Mouse (Mus musculus) fat pad, adult 2 months (tissue): ENCODE results near the gene Mgat4b.
A peak's percentile ranks its signal among the peaks of the same experiment; 100 is the strongest.

Experiments used
- DNase-seq: peaks from one replicate; pipeline ENCODE4 v3.0.0-alpha.2; 2011; ENCODE audit warnings: low read depth, low spot score; ENCODE audit errors: extremely low read depth

Gene Mgat4b

DNA sequence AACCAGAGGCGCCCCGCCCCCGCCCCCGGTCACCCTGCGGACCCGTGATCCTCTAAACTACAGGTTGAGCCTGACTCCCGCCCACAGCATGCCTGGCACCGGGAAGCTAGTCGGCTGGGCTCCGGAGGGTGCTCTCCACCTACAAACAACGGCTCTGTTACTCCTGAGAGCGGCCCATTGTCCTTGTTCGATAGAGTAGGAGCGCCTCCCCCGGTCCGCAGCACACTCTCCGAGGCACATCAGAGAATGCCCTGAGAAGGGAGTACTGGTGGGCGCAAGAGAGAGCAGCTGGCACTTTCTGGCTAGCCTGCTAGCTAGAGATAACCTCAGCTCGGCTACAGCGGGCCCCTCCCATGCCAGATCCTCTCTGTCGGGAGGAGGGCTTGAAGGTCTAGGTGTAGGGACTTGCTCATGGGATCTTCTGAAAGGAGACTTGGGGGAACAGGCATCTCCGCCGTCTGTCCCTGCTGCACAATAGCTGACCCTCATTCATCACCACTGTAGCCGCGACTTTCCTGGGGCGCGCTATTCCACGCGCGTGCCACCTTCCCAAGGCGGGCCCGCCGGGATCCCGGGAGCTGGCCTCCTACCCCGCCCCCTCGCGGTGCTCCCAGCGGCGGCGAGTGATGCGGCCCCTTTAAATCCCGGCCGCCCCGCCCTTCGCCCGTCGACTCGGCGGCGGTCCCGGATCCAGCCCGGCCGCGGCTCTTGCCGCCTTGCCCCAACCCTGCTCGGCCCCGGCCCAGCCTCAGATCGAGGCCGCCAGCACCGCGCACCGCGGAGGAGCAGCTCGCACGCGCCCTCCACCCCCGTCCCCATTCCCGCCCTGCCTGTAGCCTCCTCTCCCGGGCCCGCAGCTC lies 14.2 kb downstream of the Mgat4b start:
- no peak for DNase-seq

DNA sequence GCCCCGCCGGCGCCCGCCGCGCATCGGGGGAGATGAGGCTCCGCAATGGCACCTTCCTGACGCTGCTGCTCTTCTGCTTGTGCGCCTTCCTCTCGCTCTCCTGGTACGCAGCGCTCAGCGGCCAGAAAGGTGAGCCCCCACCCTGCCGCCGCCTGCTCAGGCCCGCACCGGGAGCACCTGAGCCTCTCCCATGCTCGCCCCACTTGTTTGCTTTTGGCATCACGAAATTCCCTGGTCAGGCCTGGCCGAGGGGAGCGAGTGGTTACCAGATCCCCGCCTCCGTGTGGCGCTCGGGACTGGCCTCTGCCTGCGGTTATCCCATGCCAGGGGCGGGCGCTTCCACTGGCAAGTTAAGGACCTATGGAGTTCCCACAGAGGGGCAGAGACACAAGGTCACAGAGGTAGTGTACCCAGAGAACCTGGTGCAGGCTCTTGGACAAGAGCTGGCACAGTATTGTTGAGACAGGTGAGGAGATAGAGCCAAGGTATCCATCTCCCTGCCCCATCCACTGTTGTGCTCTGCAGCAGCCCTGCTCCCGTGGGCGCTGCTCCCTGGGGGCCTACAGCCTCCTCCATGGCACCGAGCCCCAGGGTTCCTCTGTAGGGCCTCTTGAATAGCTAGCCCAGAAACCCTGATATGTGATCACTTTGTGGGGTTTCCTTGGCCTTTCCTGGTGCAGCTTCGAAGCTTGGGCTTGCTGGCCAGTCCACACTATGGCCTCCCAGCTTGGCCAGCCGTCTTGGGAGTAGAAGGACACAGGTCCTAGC lies 15.1 kb downstream of the Mgat4b start:
- DNase-seq: no peak

DNA sequence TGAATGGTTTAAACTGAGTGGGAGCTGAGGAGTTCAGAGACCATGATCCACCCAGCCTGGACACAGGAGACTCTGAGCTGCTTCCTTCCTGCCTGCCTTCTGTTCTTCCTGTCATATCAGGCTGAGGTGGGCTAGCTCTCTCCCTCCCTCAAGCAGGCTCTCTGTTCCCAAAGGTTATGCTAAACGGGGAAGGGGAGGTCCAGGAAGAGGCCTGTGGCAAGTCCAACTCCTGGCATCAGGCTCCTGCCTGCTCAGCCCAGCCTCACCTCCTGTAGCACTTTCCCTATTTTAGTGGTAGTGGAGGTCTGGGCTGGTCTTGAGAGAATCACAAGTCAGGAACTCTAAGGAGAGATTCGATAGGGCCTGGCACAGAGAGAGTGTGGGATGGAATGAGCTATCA lies 15.7 kb downstream of the Mgat4b start:
- no peak for DNase-seq

DNA sequence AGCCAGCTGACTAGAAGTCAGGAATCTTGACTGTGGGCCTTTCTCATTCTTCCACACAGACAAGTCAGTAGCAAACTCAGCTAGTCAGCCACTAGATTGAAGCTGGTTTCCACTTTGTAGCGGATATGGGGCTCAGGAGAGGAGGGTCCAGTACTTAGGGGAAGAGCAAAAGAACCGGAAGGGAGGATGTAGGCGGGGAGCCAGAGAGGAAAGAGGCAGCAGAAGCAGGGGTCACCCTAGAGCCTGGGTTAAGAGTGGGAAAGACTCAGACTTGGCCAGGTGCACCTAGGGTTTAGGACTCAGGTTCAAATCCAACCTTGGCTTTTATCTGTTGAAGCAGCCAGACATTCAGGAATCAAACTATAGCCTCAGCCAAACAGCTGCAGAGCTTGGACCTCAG lies 16.5 kb downstream of the Mgat4b start:
- no peak for DNase-seq

DNA sequence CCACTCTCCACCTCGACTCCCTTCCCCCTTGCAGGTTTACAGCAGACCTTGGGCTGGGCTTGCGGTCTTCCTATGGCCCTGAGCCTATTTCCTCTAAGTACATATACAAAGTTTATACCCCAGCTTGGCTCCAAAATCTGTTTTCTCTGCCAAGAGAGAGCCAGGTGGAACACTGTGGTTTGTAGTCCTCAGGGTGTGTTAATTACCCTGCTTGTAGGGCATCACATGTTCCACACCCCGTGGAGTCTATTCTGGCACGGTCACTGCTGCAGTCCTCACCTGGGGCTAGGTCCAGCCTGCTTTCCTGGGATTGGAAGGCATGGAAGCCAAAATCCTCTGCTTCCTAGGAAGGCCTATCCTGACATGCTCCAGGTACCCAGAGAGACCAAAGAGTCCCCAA lies 17.0 kb downstream of the Mgat4b start:
- no peak for DNase-seq

DNA sequence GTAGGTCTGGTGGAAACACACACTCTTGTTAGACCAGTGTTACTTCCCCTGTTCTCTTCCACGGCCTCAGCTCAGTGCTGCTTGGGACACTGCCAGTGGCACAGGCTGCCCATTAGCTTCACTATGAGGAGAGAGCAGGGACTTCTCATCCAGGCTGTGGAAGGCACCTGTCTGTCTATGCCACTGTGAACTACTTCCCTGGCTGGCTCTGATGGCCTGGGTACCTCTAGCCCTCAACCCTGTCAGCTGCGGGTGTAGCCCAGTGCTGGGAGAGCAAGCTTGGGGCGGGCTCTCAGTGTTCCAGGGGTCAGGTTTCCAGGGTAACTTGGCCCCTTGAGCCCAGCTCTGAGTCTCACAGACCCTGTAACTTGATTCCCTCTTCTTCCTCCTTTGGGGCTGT lies 18.1 kb downstream of the Mgat4b start:
- no peak for DNase-seq

DNA sequence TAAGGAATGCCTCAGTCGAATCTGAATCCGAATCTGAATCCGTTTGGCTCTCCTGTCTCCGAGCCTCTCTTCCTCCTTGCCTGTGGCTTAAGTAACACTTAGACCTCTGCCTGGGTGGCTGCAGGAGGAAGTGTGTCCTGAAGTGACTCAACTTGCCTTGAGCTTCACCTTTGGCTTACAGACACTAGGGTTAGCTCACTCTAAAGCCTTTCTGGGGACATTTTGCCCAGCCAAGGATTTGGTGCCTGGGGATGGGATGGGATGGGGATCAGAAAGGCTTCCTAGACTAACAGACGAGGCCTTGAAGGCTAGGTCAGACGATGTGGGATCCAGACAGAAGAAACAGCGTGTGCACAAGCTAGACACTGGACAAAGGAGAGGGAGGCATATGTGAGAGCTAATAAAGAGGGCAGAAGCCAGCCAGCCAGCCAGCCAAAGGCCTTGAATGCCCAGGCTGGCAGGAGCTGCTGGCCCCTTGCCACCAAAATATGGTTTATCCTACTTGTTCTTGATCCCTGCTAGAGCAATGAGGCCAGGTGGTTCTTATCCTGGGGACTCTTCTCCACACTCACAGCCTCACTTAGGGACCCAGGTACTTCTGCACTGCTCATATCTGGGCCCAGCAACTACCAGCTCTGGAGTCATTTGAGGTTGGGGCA lies 18.7 kb downstream of the Mgat4b start:
- DNase-seq: peak; percentile 89

DNA sequence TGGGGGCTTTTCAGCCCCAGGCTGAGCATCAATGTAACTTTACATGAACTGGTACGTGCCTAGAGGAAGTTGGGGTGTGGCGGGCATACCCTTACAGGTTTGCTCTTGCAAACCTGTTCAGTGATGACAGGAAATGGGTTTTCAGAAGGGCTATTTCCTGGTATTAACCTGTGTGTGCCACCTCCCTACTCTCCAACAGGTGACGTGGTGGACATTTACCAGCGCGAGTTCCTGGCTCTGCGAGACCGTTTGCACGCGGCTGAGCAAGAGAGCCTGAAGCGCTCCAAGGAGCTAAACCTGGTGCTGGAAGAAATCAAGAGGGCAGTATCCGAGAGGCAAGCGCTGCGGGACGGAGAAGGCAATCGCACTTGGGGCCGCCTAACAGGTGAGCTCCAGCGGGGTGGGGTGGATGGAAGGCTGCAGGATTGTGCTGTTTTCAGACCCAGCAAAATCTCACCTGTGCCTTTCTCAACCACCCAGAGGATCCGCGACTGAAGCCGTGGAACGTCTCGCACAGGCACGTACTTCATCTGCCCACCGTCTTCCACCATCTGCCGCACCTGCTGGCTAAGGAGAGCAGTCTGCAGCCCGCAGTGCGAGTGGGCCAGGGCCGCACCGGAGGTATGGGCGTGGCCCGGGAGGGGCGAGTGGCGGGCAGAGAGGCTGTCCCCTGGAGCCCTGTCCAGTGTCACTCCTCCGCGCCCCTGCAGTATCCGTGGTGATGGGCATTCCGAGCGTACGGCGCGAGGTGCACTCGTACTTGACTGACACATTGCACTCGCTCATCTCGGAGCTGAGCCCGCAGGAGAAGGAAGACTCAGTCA lies 20.0 kb downstream of the Mgat4b start:
- DNase-seq: no peak

DNA sequence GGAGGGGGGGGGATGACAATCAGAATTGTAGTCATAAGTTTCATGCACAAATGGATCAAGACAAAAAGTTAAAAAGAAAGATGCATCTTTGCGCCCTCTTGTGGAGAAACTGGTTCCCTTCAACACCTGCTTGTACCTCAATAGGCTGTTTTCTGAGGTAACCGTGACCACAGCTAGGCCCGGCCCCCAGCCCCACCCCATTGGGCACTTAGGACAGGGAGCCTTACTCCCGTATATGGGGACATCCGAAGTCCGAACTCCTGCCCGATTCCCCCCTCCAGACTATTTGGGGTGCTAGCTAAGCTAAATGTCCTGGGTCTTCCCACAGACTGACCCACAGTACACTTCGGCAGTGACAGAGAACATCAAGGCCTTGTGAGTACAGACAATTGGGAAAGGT lies 20.7 kb downstream of the Mgat4b start:
- DNase-seq: no peak

DNA sequence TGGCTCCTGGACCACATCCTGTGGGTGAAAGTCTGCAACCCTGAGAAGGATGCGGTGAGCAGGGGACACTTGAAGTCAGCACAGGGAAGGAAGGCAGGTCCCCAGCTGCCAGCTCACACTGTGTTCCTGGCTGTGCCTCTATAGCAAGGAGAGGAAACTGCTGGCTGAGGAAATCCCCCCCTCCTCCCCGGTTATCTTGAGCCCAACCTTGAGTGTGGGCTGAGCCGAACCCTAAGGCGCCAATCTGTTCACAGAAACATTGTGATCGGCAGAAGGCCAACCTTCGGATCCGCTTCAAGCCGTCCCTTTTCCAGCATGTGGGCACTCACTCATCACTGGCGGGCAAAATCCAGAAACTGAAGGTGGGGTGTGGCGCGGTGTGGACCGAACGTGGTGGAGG lies 22.3 kb downstream of the Mgat4b start:
- DNase-seq: no peak

DNA sequence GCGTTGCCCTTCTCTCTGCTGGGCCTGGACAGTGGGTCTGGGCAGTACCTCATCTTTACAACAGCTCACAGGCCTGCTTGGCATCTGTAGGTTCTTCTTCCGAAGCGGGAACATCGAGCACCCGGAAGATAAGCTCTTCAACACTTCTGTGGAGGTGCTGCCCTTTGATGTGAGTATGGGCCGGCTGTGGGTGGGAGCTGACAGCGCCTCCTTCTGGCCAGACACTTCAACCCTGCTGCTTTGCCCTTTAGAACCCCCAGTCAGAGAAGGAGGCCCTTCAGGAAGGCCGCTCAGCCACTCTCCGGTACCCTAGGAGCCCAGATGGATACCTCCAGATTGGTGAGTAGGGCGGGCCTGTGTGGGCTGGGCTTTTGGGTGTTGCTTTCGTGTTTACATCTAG lies 23.3 kb downstream of the Mgat4b start:
- DNase-seq: no peak

DNA sequence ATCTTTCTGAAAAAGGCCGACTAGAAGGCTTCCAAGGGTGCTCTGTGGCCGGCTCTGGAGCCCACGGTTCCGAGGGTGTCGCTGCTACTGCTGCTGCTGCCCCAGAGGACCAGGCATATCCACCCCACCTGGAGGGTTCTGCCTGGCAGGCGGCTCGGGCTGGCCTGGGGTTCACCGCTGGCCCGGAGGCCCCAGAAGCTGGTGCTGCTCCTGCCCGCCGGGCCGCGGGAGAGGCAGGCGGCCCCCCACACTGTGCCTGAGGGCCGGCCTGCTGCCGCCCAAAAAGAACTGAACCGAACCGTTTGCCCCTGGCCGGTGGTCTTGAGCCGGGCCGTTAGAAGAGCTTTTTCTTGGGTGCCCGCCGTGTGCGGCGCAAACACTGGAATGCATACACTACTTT lies 23.9 kb downstream of the Mgat4b start:
- no peak for DNase-seq

DNA sequence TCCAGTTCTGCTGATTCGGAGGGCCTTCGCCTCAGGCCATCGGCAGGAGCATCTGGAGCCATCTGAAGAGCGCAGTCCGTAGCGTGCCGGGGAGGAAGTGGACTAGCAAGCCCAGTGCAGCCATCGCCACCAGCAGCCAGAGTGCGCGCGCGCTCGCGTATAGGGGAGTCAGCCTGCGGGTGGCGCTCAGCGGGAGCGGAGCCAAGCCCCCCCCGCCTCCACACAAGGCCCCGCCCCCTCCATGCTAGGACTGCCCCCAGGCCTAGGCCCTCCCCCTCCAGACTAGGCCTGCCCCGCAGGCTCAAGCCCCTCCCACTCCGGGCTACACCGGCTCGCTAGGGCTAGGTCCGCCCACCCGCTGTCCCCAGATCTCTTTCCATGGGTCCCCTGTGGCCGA lies 25.8 kb downstream of the Mgat4b start:
- no peak for DNase-seq

DNA sequence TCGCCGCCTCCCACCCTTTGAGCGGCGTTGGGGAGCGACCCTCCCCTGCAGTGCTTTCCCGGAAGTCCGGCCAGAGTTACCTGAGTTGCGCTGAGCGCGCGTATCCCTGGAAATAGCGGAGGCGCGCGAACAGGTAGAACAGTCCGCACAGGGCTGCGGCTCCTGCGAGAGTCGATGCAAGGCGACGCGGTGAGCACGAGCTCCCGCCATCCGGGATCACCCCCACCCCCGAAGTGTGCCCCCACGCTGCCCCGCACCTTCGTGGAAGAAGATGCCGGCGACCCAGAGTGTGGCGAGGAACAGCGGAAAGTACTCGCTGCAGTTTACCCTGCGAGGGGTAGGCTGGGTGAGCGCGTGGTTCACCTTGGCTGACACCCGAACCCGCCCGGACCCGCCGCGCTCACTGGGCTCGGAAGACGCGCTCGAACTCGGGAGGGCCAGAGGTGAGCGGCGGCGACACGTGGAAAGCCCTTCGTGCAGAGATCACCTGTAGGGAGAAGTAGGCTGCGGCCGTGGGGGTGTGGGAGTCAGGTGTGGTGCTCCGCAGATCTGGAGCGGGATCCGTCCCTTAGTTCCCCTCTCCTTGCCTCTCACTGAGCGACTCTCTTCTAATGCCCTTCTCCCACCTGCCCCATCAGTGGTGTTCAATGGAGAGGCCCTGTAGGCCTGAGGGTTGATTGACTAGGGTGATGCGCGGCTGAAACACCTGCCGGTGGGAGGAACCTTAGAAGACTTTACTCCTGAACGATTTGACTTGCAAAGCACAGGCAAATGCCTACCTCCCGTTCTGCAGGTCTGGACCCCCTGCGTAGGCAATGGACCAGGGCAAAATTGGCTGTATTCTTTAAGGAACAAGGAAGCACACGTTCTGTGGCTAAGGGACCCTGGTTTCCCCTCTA lies 26.5 kb downstream of the Mgat4b start:
- DNase-seq: no peak

DNA sequence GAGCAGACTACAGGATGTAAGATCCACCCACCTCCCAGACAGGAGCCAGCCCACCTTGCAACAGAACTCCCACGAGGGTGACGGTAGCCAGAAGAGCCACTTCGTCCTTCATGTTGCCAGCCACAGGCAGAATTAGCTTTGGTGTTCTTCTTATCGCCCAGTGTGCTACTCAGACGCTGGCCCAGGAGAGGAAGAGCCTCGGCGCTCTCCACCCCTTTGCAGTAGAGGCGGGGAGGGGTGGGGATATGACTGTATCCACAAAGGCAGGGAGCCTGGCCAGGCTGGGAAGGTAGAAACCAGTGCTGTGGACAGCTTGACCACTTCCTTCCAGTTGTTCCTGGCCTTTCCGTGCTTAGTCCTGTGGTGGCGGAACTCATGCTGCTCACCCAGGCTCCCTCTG lies 27.6 kb downstream of the Mgat4b start, which contains the start of gene Ltc4s:
Gene Ltc4s (minus strand): TSS at position 293 of the 400 bp plus-strand sequence.
- DNase-seq: no peak

DNA sequence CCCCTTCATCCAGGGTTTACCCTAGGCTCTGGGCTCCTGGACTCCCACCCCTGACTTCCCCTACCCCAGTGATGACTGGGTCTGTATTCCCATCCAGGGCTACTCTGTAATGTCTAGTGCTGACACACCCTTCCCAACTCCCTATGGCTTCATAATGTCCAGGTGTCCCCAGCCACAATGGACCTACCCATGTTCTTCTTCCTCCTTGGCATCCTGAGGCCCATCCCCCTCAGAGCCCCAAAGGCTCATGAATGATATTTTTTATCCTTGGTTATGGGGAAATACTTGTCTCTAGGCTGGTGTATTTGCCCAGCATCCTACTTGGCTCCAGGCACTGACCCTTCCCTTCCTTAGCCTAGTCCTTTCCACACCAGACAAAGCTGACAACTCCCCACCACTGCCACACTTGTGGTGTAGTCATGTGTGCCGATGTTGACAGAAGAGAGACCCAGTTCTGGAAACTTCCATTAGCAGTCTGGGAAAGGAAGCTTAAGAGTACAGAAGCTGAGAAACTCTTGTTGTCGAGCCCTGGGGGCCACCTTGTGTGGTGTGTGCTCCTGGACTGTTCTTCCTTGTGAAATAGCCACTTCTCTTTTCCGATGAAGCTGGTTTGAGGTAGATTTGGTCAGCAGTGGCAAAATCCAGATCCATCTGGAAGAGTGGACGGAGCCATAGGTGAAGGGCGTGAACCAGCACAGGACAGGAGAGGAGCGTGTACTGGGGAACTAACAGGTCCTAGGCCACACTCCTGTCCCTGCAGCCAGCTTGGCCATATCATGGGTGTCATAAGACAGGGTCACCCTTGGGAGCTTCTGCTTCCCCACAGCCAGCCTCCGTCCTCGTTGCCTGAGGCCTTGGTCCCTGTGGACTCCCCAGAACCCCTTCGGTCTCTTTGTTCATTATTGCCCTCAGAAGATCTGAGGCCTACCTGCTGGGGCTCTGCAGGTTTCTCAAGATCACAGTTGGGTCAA lies 28.4 kb downstream of the Mgat4b start:
- no peak for DNase-seq

DNA sequence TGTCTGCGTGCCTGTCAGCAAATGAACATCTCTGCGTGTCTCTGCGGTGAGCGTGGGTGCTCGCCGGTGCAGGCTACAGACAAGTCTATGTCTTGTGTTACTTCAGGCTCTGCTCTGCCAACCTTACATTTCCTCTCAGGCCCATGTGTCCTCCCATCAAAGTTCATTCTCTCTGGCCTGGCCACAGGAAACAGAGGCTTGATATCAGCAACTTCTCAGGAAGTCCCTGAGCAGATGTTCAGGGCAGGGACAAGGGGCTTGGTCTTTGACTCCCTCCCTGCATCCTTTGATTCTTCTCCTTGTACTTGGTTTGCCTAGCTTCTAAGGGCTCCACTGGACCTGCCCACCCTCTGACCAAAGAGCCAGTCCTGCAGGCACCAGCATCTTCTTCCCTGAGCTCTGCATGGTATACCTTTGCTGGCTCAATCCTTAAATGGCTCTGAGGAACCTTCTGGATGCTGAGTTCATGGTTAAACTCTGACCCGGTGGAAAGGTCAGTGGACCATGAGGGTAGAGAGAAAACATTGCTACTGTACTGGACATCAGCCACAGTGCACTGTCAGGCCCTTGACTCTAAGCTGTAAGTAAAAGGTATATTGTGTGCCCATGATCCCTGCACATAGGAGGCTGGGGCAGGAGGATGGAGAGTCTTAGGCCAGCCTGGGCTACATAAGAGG lies 29.7 kb downstream of the Mgat4b start:
- no peak for DNase-seq

DNA sequence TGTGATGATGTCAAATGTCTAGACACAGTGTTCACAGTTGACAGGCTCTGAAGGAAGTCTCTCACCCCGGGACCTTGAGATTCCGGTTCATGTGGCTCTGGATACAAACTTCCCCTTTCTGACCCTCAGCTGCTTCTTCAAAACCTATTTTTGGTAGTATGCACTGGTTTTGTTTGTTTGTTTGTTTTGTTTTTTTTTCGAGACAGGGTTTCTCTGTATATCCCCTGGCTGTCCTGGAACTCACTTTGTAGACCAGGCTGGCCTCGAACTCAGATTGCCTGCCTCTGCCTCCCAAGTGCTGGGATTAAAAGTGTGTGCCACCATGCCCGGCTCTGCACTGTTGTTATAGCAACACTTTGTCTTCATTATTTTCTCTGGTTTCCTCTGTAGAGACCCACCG lies 33.2 kb downstream of the Mgat4b start:
- DNase-seq: no peak
